Mouse (Mus musculus) limb, embryonic 15.5 days (tissue): ENCODE measurements around the gene Aloxe3. TPM values are rescaled to one million over a fixed set of nuclear protein-coding genes. Genes with fewer than 3 reads are reported as not detected.
A peak's percentile ranks its signal among the peaks of the same experiment; 100 is the strongest.

ENCODE experiments used
- ATAC-seq: fragments of 200-750 bp; cut with Nextera tagmentation; 2 replicates; pipeline ENCODE4 v1.8.0; 2017; ENCODE audit warnings: low read depth, moderate TSS enrichment; ENCODE audit not compliant: insufficient number of reproducible peaks, low FRiP score, low TSS enrichment
- H3K27ac ChIP-seq: fragments of 300-500 bp; sonication (generic); 2 replicates; pipeline ENCODE4 v1.5.1; 2015; ENCODE audit warnings: moderate library complexity, mild to moderate bottlenecking, inconsistent platforms
- H3K27me3 ChIP-seq: fragments of 300-500 bp; sonication (generic); 2 replicates; pipeline ENCODE4 v1.6.1; 2015; ENCODE audit warnings: inconsistent platforms
- H3K36me3 ChIP-seq: fragments of 300-500 bp; sonication (generic); 2 replicates; pipeline ENCODE4 v1.6.1; 2015; ENCODE audit warnings: inconsistent platforms
- H3K4me1 ChIP-seq: fragments of 300-500 bp; sonication (generic); 2 replicates; pipeline ENCODE4 v1.6.1; 2015; ENCODE audit warnings: inconsistent platforms
- H3K4me2 ChIP-seq: fragments of 300-500 bp; sonication (generic); 2 replicates; pipeline ENCODE4 v1.6.1; 2015; ENCODE audit warnings: mild to moderate bottlenecking, inconsistent platforms
- H3K4me3 ChIP-seq: fragments of 300-500 bp; sonication (generic); 2 replicates; pipeline ENCODE4 v1.5.1; 2015; ENCODE audit warnings: mild to moderate bottlenecking, inconsistent platforms
- H3K9ac ChIP-seq: fragments of 300-500 bp; sonication (generic); 2 replicates; pipeline ENCODE4 v1.6.1; 2015; ENCODE audit warnings: inconsistent platforms
- H3K9me3 ChIP-seq: fragments of 300-500 bp; sonication (generic); 2 replicates; pipeline ENCODE4 v1.6.1; 2016; ENCODE audit warnings: inconsistent platforms
- WGBS: fragments of 180-500 bp; shearing (Covaris S2); methylation state at CpG from one replicate; pipeline ENCODE4 v1.1.7; 2015; 5-methylcytosine and 5-hydroxymethylcytosine counted together
- polyA plus RNA-seq: library from polyadenylated mRNA; unstranded; fragments of >200 nt; fragmentation: Nextera tagmentation; extraction: Ambion mirVana; gene quantifications from 2 replicates; pipeline ENCODE4 v1.2.1, GENCODE M21; 2015

The Aloxe3 gene
- polyA plus RNA-seq, 1 experiment from 2014 or later: 11.7 TPM

DNA sequence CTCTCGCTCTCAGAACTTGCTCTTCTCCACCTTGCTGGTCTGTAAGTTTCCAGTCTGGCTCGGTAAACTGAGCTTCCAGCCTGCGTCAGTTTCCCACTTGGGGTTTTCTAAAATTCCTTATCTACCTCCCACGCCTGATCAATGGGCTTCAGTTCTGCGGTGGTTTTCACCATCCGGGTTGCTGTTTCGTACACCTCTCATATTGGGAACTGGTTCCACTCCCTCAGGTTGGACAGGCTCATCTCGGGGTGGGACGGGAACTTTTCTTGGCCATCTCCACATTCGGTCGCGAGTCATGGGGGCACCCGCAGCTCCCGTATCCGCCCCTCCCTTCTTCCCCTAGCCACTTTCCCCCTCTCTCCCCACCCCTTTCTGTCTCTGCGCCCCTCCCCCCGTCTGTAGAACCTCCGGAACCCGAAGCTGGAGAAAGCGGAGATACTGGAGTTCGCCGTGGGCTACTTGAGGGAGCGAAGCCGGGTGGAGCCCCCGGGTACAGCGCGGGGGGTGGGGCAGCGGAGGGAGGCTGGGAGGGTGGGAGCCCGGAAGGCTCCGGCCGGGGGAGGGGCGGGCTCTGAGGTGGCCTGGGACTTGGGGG is 3.9 kb upstream of the Aloxe3 start:
- Histone ChIP-seq H3K9ac (peak overlapping the region; percentile 74), H3K36me3 (no peaks in the 10 kb centered on the region), H3K4me1 (peaks cover 59% of the 10 kb centered on the region), H3K9me3 (no peaks in the 10 kb centered on the region), H3K4me3 (peak overlapping the region; percentile 82), H3K4me2 (peak overlapping the region; percentile 97), H3K27ac (peak overlapping the region; percentile 95), H3K27me3 (0 out of 2 replicates have a peak, but pooled peaks cover 2% of the 10 kb centered on the region)
- under 1% methylated on average over 31 of the region's 32 CpGs for WGBS
- no peak for ATAC-seq

GRCm38 (mm10) chr11:69122336-69122951 is 3.3 kb upstream of the Aloxe3 start, which contains the start of gene 9130213A22Rik:
Gene 9130213A22Rik (minus strand): TSS chr11:69122589.
- peak within 1 kb of the TSS; percentile 95 for H3K27ac ChIP-seq
- H3K27me3 ChIP-seq: 0 out of 2 replicates have a peak, but pooled peaks cover 2% of the 10 kb centered on the region
- H3K4me3 ChIP-seq: peak within 1 kb of the TSS; percentile 82
- H3K4me1 ChIP-seq: peaks cover 53% of the 10 kb centered on the region
- peak; percentile 78 for ATAC-seq
- H3K36me3 ChIP-seq: no peaks in the 10 kb centered on the region
- under 1% methylated on average over 63 of the region's 66 CpGs for WGBS
- peak within 1 kb of the TSS; percentile 97 for H3K4me2 ChIP-seq
- no peaks in the 10 kb centered on the region for H3K9me3 ChIP-seq
- peak within 1 kb of the TSS; percentile 74 for H3K9ac ChIP-seq

GRCm38 (mm10) chr11:69123056-69123692 is 2.5 kb upstream of the Aloxe3 start:
- Histone ChIP-seq H3K4me1 (peaks cover 49% of the 10 kb centered on the region), H3K9ac (peak overlapping the region; percentile 74), H3K4me2 (peak overlapping the region; percentile 97), H3K27me3 (peaks cover 2% of the 10 kb centered on the region; the same call in 1 of the 2 replicates), H3K9me3 (no peaks in the 10 kb centered on the region), H3K36me3 (no peaks in the 10 kb centered on the region), H3K27ac (peak overlapping the region; percentile 95), H3K4me3 (peak overlapping the region; percentile 82)
- WGBS: 1% methylated on average over 29 of the region's 29 CpGs
- ATAC-seq: 0 out of 2 replicates have a peak, but pooled peaks have one; percentile 1

DNA sequence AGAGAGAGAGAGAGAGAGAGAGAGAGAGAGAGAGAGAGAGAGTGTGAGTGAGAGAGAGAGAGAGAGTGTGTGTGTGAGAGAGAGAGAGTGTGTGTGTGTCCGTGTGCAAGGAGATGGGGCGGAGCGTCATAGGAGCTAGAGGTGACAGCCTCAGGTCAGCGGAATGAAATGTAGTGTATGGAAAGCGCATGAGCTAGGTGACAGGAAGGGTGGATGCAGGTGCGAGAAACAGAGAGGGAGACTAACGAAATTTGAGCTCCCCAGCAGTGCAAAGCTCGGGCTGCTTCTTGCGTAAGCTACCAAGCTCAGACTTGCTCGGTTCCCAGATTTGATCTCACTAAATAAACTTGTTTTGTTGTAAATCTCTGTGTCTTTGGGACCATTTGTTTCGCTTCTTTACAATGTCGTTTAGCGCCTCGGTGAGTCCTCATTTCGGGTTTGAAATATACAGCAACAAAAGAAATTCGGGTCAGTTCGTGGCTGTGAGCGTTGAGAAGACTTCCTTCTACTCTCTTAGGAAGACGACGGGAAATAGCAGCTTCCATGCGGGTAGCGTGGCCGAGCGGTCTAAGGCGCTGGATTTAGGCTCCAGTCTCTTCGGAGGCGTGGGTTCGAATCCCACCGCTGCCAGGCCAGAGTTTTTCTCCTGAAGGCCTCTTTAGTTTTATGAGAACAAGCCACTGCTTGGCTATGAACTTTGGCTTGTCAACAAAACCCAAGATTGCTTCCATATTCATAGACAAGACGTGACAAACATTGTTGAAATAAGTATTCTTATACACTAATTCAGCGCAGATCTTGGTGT is 1.8 kb upstream of the Aloxe3 start:
- Histone ChIP-seq H3K27me3 (peaks cover 2% of the 10 kb centered on the region; the same call in 1 of the 2 replicates), H3K36me3 (no peaks in the 10 kb centered on the region), H3K4me1 (peaks cover 47% of the 10 kb centered on the region), H3K4me3 (peak overlapping the region; percentile 82), H3K9me3 (no peaks in the 10 kb centered on the region), H3K27ac (peak overlapping the region; percentile 95), H3K9ac (peak overlapping the region; percentile 36), H3K4me2 (peak overlapping the region; percentile 97)
- under 1% methylated on average over 31 of the region's 31 CpGs for WGBS
- peak; percentile 64 for ATAC-seq

- Histone ChIP-seq H3K9ac (no peak overlapping the region), H3K4me3 (peak overlapping the region; percentile 82), H3K36me3 (no peaks in the 10 kb centered on the region), H3K27me3 (peaks cover 2% of the 10 kb centered on the region; the same call in 1 of the 2 replicates), H3K4me1 (peaks cover 41% of the 10 kb centered on the region), H3K27ac (no peak overlapping the region), H3K4me2 (peak overlapping the region; percentile 97; the same call in 1 of the 2 replicates), H3K9me3 (no peaks in the 10 kb centered on the region)
- peak; percentile 42; the same call in 1 of the 2 replicates for ATAC-seq
- 0% methylated on average over 3 of the region's 3 CpGs for WGBS
These were observed 1.2 kb upstream of the Aloxe3 start for GRCm38 (mm10) chr11:69124498-69124847.

- Histone ChIP-seq H3K4me3 (peak overlapping the region; percentile 57), H3K36me3 (no peaks in the 10 kb centered on the region), H3K27ac (peak overlapping the region; percentile 86), H3K4me2 (peak overlapping the region; percentile 79), H3K9ac (peak overlapping the region; percentile 47), H3K27me3 (no peaks in the 10 kb centered on the region; the same call in 1 of the 2 replicates), H3K4me1 (peaks cover 34% of the 10 kb centered on the region), H3K9me3 (no peaks in the 10 kb centered on the region)
- peak; percentile 25; the same call in 1 of the 2 replicates for ATAC-seq
- under 1% methylated on average over 24 of the region's 24 CpGs for WGBS
These were observed 450 bp upstream of the Aloxe3 start for GRCm38 (mm10) chr11:69125041-69125851.

- ATAC-seq: no peak
- no peaks in the 10 kb centered on the region; the same call in 1 of the 2 replicates for H3K27me3 ChIP-seq
- H3K27ac ChIP-seq: peak overlapping the region; percentile 86
- H3K9me3 ChIP-seq: no peaks in the 10 kb centered on the region
- H3K4me3 ChIP-seq: peak overlapping the region; percentile 57
- 14% methylated on average over 20 of the region's 20 CpGs for WGBS
- H3K36me3 ChIP-seq: no peaks in the 10 kb centered on the region
- H3K9ac ChIP-seq: peak overlapping the region; percentile 47
- peak overlapping the region; percentile 79 for H3K4me2 ChIP-seq
- peaks cover 25% of the 10 kb centered on the region for H3K4me1 ChIP-seq
These were observed 416 bp downstream of the Aloxe3 start for GRCm38 (mm10) chr11:69125919-69126705.

DNA sequence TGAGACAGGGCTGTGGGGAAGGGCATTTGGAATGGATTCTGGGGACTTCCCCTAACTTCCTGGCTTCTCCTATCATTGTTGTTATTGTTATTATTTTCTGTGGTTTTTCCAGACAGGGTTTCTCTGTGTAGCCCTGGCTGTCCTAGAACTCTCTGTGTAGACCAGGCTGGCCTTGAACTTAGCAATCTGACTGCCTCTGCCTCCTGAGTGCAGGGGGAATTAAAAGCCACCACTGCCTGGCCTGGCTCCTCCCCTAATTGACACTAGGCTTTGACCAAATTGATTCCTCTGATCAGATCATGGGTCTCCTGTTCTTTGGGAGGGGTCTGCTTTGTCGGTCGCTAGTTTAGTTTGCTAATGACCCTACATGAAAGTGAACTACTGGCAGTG is 1.0 kb downstream of the Aloxe3 start:
- no peak overlapping the region for H3K4me3 ChIP-seq
- H3K4me1 ChIP-seq: peaks cover 19% of the 10 kb centered on the region
- no peaks in the 10 kb centered on the region for H3K9me3 ChIP-seq
- no peaks in the 10 kb centered on the region for H3K36me3 ChIP-seq
- H3K4me2 ChIP-seq: peak overlapping the region; percentile 79
- ATAC-seq: no peak
- H3K27me3 ChIP-seq: no peaks in the 10 kb centered on the region; the same call in 1 of the 2 replicates
- 38% methylated on average over 2 of the region's 2 CpGs for WGBS
- H3K27ac ChIP-seq: no peak overlapping the region
- 0 out of 2 replicates have a peak overlapping the region, but pooled peaks have one; percentile 47 for H3K9ac ChIP-seq

- WGBS: 65% methylated on average over 8 of the region's 8 CpGs
- Histone ChIP-seq H3K4me3 (no peak overlapping the region), H3K4me2 (no peak overlapping the region), H3K27me3 (no peaks in the 10 kb centered on the region; the same call in 1 of the 2 replicates), H3K36me3 (no peaks in the 10 kb centered on the region), H3K27ac (no peak overlapping the region), H3K9ac (no peak overlapping the region), H3K9me3 (no peaks in the 10 kb centered on the region), H3K4me1 (peaks cover 12% of the 10 kb centered on the region)
- ATAC-seq: no peak
These were observed 2.9 kb downstream of the Aloxe3 start for GRCm38 (mm10) chr11:69128426-69129122.

DNA sequence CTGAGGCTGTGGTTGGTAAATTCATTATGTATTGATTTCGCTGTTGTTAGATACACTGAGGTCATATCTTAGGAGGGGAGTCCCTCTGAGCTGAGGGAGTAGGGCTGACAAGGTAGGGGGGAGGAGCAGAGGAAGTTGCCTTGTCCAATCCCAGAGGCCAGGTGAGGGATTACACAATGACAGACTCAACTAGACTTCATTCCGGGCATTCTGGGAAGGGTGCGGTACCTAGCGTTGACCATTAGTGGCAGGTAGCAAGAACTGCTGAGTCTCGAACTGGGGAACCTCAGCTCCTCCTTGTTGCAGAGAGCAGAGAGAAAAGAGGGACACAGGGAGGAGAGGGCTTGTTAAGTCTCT is 7.8 kb downstream of the Aloxe3 start:
- 32% methylated on average over 5 of the region's 5 CpGs for WGBS
- H3K4me3 ChIP-seq: peak overlapping the region; percentile 50
- H3K9ac ChIP-seq: no peak overlapping the region
- H3K4me1 ChIP-seq: peaks cover 12% of the 10 kb centered on the region
- H3K27me3 ChIP-seq: no peaks in the 10 kb centered on the region
- H3K27ac ChIP-seq: peak overlapping the region; percentile 68; the same call in 1 of the 2 replicates
- peak overlapping the region; percentile 73 for H3K4me2 ChIP-seq
- no peak for ATAC-seq
- H3K9me3 ChIP-seq: no peaks in the 10 kb centered on the region
- H3K36me3 ChIP-seq: no peaks in the 10 kb centered on the region
